Mouse (Mus musculus) stomach, postnatal 0 days (tissue): ENCODE measurements at regions not wholly inside any gene's neighbourhood (a gene's known extent, or its start where the extent isn't known, plus 50 kb on each side); places are given as distances from the start of the nearest gene placed in this dataset.

Experiments
- ATAC-seq: fragments of 200-750 bp; cut with Nextera tagmentation; 2 replicates; pipeline ENCODE4 v1.8.0; 2017; ENCODE audit not compliant: low FRiP score, low TSS enrichment
- DNase-seq: peaks from one replicate; pipeline ENCODE4 v3.0.0-alpha.2; 2016; ENCODE audit warnings: low spot score
- H3K27ac ChIP-seq: fragments of 300-500 bp; sonication (generic); replicated peaks from 2 replicates; pipeline ENCODE4 v1.5.1; 2014; ENCODE audit warnings: mild to moderate bottlenecking, control low read depth
- H3K27me3 ChIP-seq: fragments of 300-500 bp; sonication (generic); 2 replicates; pipeline ENCODE4 v1.6.1; 2014; ENCODE audit warnings: low read length; ENCODE audit not compliant: control insufficient read depth, insufficient read depth
- H3K36me3 ChIP-seq: fragments of 300-500 bp; sonication (generic); 2 replicates; pipeline ENCODE4 v1.6.1; 2014; ENCODE audit warnings: low read length, mixed read lengths; ENCODE audit not compliant: control insufficient read depth, insufficient read depth
- H3K4me1 ChIP-seq: fragments of 300-500 bp; sonication (generic); replicated peaks from 2 replicates; pipeline ENCODE4 v1.6.1; 2014; ENCODE audit warnings: antibody characterized with exemption; ENCODE audit not compliant: control insufficient read depth, insufficient read depth
- H3K4me2 ChIP-seq: fragments of 300-500 bp; sonication (generic); replicated peaks from 2 replicates; pipeline ENCODE4 v1.6.1; 2014; ENCODE audit warnings: low read depth, mild to moderate bottlenecking, control low read depth, moderate library complexity
- H3K4me3 ChIP-seq: fragments of 300-500 bp; sonication (generic); 2 replicates; pipeline ENCODE4 v1.5.1; 2014; ENCODE audit warnings: low read depth, low read length, control low read depth
- H3K9ac ChIP-seq: fragments of 300-500 bp; sonication (generic); 2 replicates; pipeline ENCODE4 v1.6.1; 2014; ENCODE audit warnings: mild to moderate bottlenecking, low read length, control low read depth, mixed read lengths
- H3K9me3 ChIP-seq: fragments of 300-500 bp; sonication (generic); 2 replicates; pipeline ENCODE4 v1.6.1; 2016; ENCODE audit warnings: low read length; ENCODE audit not compliant: control insufficient read depth
- CTCF ChIP-seq: IDR thresholded peaks from 2 replicates; pipeline ENCODE4 v1.5.1; 2016; ENCODE audit warnings: antibody characterized with exemption, low read depth, mild to moderate bottlenecking, moderate library complexity
- EP300 ChIP-seq: optimal IDR thresholded peaks from 2 replicates; pipeline ENCODE3; 2016; ENCODE audit warnings: antibody characterized with exemption
- WGBS: fragments of 180-500 bp; shearing (Covaris S2); extraction: QIAGEN DNeasy Blood & Tissue Kit; methylation state at CpG from one replicate; pipeline ENCODE4 v1.1.7; 2014; 5-methylcytosine and 5-hydroxymethylcytosine counted together

GRCm38 (mm10) chr15:62792084-62792483, 1052.9 kb downstream of the Gsdmc2 start:
- H3K27me3 ChIP-seq = no peaks in the 10 kb centered on the region
- no peak overlapping the region for H3K27ac ChIP-seq
- H3K9ac ChIP-seq = no peak overlapping the region
- no peaks in the 10 kb centered on the region for H3K36me3 ChIP-seq
- ATAC-seq = no peak
- no peak overlapping the region for H3K4me2 ChIP-seq
- TF ChIP-seq EP300 = no peak
- TF ChIP-seq CTCF = no peak
- no peak for DNase-seq
- no peaks in the 10 kb centered on the region for H3K4me1 ChIP-seq
- H3K9me3 ChIP-seq = no peaks in the 10 kb centered on the region
- WGBS = 79% methylated on average over 1 of the region's 1 CpGs
- H3K4me3 ChIP-seq = no peak overlapping the region

DNA sequence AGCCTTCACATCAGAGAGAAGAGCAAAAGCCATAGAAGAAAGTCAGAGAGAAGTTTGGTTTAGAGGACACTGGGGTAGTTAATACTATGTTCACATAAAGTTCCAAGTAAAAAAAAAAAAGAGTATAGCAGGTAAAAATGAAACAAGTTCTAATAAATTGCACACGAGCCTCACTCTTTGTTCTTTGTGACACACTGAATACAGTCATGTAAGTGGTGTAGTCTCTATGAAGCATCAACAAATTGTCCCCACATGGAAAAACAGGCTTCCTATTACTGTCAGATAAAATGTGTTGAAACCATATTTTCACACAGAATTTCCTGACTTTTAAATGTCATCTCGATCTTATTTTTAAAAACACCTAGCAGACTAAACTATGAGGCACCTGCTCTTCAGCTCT, 1057.2 kb downstream of the Gsdmc2 start:
- no peak overlapping the region for H3K27ac ChIP-seq
- no peak for ATAC-seq
- no peak overlapping the region for H3K4me2 ChIP-seq
- no peak overlapping the region for H3K9ac ChIP-seq
- no peaks in the 10 kb centered on the region for H3K9me3 ChIP-seq
- no peak for DNase-seq
- no peaks in the 10 kb centered on the region for H3K36me3 ChIP-seq
- H3K27me3 ChIP-seq = no peaks in the 10 kb centered on the region
- H3K4me3 ChIP-seq = no peak overlapping the region
- H3K4me1 ChIP-seq = no peaks in the 10 kb centered on the region
- TF ChIP-seq CTCF = no peak
- no peak for TF ChIP-seq EP300
- 91% methylated on average over 2 of the region's 2 CpGs for WGBS

- no peaks in the 10 kb centered on the region for H3K4me1 ChIP-seq
- DNase-seq = no peak
- no peak overlapping the region for H3K27ac ChIP-seq
- no peak for ATAC-seq
- no peaks in the 10 kb centered on the region for H3K9me3 ChIP-seq
- no peak overlapping the region for H3K4me2 ChIP-seq
- no peak overlapping the region for H3K4me3 ChIP-seq
- H3K9ac ChIP-seq = no peak overlapping the region
- no peak for TF ChIP-seq EP300
- TF ChIP-seq CTCF = no peak
- H3K36me3 ChIP-seq = no peaks in the 10 kb centered on the region
- no peaks in the 10 kb centered on the region for H3K27me3 ChIP-seq
- 93% methylated on average over 1 of the region's 1 CpGs for WGBS
Measured at GRCm38 (mm10) chr15:62786315-62786714, 1058.7 kb downstream of the Gsdmc2 start.

- H3K9ac ChIP-seq = no peak overlapping the region
- DNase-seq = no peak
- H3K27ac ChIP-seq = no peak overlapping the region
- TF ChIP-seq EP300 (no peak), CTCF (no peak)
- 80% methylated on average over 1 of the region's 1 CpGs for WGBS
- H3K4me1 ChIP-seq = no peaks in the 10 kb centered on the region
- H3K27me3 ChIP-seq = no peaks in the 10 kb centered on the region
- no peak overlapping the region for H3K4me2 ChIP-seq
- H3K36me3 ChIP-seq = no peaks in the 10 kb centered on the region
- ATAC-seq = no peak
- H3K9me3 ChIP-seq = no peaks in the 10 kb centered on the region
- H3K4me3 ChIP-seq = no peak overlapping the region
Measured at GRCm38 (mm10) chr15:62784456-62785139, 1060.4 kb downstream of the Gsdmc2 start.

GRCm38 (mm10) chr15:62778899-62779298, 1066.1 kb downstream of the Gsdmc2 start:
- Histone ChIP-seq H3K4me1 (no peaks in the 10 kb centered on the region), H3K9me3 (no peaks in the 10 kb centered on the region), H3K4me2 (no peak overlapping the region), H3K27ac (no peak overlapping the region), H3K9ac (no peak overlapping the region), H3K4me3 (no peak overlapping the region), H3K27me3 (no peaks in the 10 kb centered on the region), H3K36me3 (no peaks in the 10 kb centered on the region)
- WGBS = 83% methylated on average over 5 of the region's 5 CpGs
- ATAC-seq = no peak
- TF ChIP-seq EP300 (no peak), CTCF (no peak)
- DNase-seq = no peak

GRCm38 (mm10) chr15:62752686-62753085, 1092.3 kb downstream of the Gsdmc2 start:
- H3K36me3 ChIP-seq = no peaks in the 10 kb centered on the region
- no peak overlapping the region for H3K4me3 ChIP-seq
- no peak overlapping the region for H3K9ac ChIP-seq
- no peak for ATAC-seq
- TF ChIP-seq EP300 (no peak), CTCF (no peak)
- H3K4me1 ChIP-seq = no peaks in the 10 kb centered on the region
- no peak for DNase-seq
- H3K4me2 ChIP-seq = no peak overlapping the region
- no peaks in the 10 kb centered on the region for H3K27me3 ChIP-seq
- WGBS = 91% methylated on average over 2 of the region's 2 CpGs
- H3K27ac ChIP-seq = no peak overlapping the region
- no peaks in the 10 kb centered on the region for H3K9me3 ChIP-seq
